Mouse (Mus musculus) lung, postnatal 0 days (tissue): Measurements from ENCODE around the gene Pitpnc1.

Source experiments
- CTCF ChIP-seq: IDR thresholded peaks from 2 replicates; pipeline ENCODE4 v1.5.1; 2016; ENCODE audit warnings: antibody characterized with exemption, mild to moderate bottlenecking
- EP300 ChIP-seq: IDR thresholded peaks from 2 replicates; pipeline ENCODE4 v1.6.1; 2016; ENCODE audit warnings: antibody characterized with exemption, mild to moderate bottlenecking, control low read depth

- TF ChIP-seq CTCF (no peak), EP300 (no peak)
These were observed 148.3 kb downstream of the Pitpnc1 start for GRCm38 (mm10) chr11:107322226-107322625.
